Mouse (Mus musculus): ENCODE measurements at regions not wholly inside any gene's neighbourhood (a gene's known extent, or its start where the extent isn't known, plus 50 kb on each side); places are given as distances from the start of the nearest gene placed in this dataset.

- Histone ChIP-seq H3K9ac (ENCODE audit: low read depth, low read length) (no peak overlapping the region), H3K4me3 (ENCODE audit: low read depth, low read length) (no peak overlapping the region), H3K4me1 (replicated peaks; ENCODE audit: control insufficient read depth, insufficient read depth, low read length) (no peaks in the 10 kb centered on the region), H3K9me3 (ENCODE audit: control insufficient read depth) (no peaks in the 10 kb centered on the region), H3K27ac (ENCODE audit: low read depth, low read length) (no peak overlapping the region), H3K36me3 (ENCODE audit: control insufficient read depth, insufficient read depth) (no peaks in the 10 kb centered on the region), H3K27me3 (replicated peaks; ENCODE audit: control insufficient read depth, insufficient read depth, low read length) (no peaks in the 10 kb centered on the region), H3K4me2 (replicated peaks; ENCODE audit: low read depth) (no peak overlapping the region)
- no peak for TF ChIP-seq CTCF (IDR thresholded peaks at IDR 0.05; ENCODE audit: low read depth)
- WGBS, result 60% methylated on average over 13 of the region's 13 CpGs
- no peak for ATAC-seq
These were observed 159.4 kb downstream of the Rap2a start for GRCm38 (mm10) chr14:120637486-120638125.

- no peak for ATAC-seq
- no peaks in the 10 kb centered on the region for H3K36me3 ChIP-seq (ENCODE audit: control insufficient read depth, insufficient read depth)
- no peaks in the 10 kb centered on the region for H3K9me3 ChIP-seq (ENCODE audit: control insufficient read depth)
- no peaks in the 10 kb centered on the region for H3K27me3 ChIP-seq (replicated peaks; ENCODE audit: control insufficient read depth, insufficient read depth, low read length)
- TF ChIP-seq CTCF (IDR thresholded peaks at IDR 0.05; ENCODE audit: low read depth), result no peak
- H3K9ac ChIP-seq (ENCODE audit: low read depth, low read length), result no peak overlapping the region
- 93% methylated on average over 5 of the region's 5 CpGs for WGBS
- no peak overlapping the region for H3K4me3 ChIP-seq (ENCODE audit: low read depth, low read length)
- H3K4me2 ChIP-seq (replicated peaks; ENCODE audit: low read depth), result no peak overlapping the region
- H3K4me1 ChIP-seq (replicated peaks; ENCODE audit: control insufficient read depth, insufficient read depth, low read length), result no peaks in the 10 kb centered on the region
- H3K27ac ChIP-seq (ENCODE audit: low read depth, low read length), result no peak overlapping the region
These were observed 164.3 kb downstream of the Rap2a start for GRCm38 (mm10) chr14:120642591-120642990.

- Histone ChIP-seq H3K36me3 (ENCODE audit: control insufficient read depth, insufficient read depth) (no peaks in the 10 kb centered on the region), H3K4me1 (replicated peaks; ENCODE audit: control insufficient read depth, insufficient read depth, low read length) (no peaks in the 10 kb centered on the region), H3K27ac (ENCODE audit: low read depth, low read length) (no peak overlapping the region), H3K27me3 (replicated peaks; ENCODE audit: control insufficient read depth, insufficient read depth, low read length) (no peaks in the 10 kb centered on the region), H3K4me2 (replicated peaks; ENCODE audit: low read depth) (no peak overlapping the region), H3K4me3 (ENCODE audit: low read depth, low read length) (no peak overlapping the region), H3K9ac (ENCODE audit: low read depth, low read length) (no peak overlapping the region), H3K9me3 (ENCODE audit: control insufficient read depth) (no peaks in the 10 kb centered on the region)
- ATAC-seq, result no peak
- TF ChIP-seq CTCF (IDR thresholded peaks at IDR 0.05; ENCODE audit: low read depth), result no peak
- WGBS, result 90% methylated on average over 7 of the region's 7 CpGs
These were observed 173.8 kb downstream of the Rap2a start for GRCm38 (mm10) chr14:120652034-120652433.

- ATAC-seq, result no peak
- TF ChIP-seq CTCF (IDR thresholded peaks at IDR 0.05; ENCODE audit: low read depth), result peak; percentile 82
- WGBS, result 42% methylated on average over 6 of the region's 6 CpGs
- no peaks in the 10 kb centered on the region for H3K27me3 ChIP-seq (replicated peaks; ENCODE audit: control insufficient read depth, insufficient read depth, low read length)
- no peaks in the 10 kb centered on the region for H3K4me1 ChIP-seq (replicated peaks; ENCODE audit: control insufficient read depth, insufficient read depth, low read length)
- no peaks in the 10 kb centered on the region for H3K9me3 ChIP-seq (ENCODE audit: control insufficient read depth)
- H3K4me3 ChIP-seq (ENCODE audit: low read depth, low read length), result no peak overlapping the region
- H3K36me3 ChIP-seq (ENCODE audit: control insufficient read depth, insufficient read depth), result no peaks in the 10 kb centered on the region
- H3K27ac ChIP-seq (ENCODE audit: low read depth, low read length), result no peak overlapping the region
- no peak overlapping the region for H3K9ac ChIP-seq (ENCODE audit: low read depth, low read length)
- H3K4me2 ChIP-seq (replicated peaks; ENCODE audit: low read depth), result no peak overlapping the region
These were observed 182.1 kb downstream of the Rap2a start for GRCm38 (mm10) chr14:120660321-120660781.

GRCm38 (mm10) chr14:120661111-120661510 lies 182.9 kb downstream of the Rap2a start:
- no peak for ATAC-seq
- 68% methylated on average over 5 of the region's 5 CpGs for WGBS
- Histone ChIP-seq H3K9ac (ENCODE audit: low read depth, low read length) (no peak overlapping the region), H3K36me3 (ENCODE audit: control insufficient read depth, insufficient read depth) (no peaks in the 10 kb centered on the region), H3K27ac (ENCODE audit: low read depth, low read length) (no peak overlapping the region), H3K4me2 (replicated peaks; ENCODE audit: low read depth) (no peak overlapping the region), H3K4me1 (replicated peaks; ENCODE audit: control insufficient read depth, insufficient read depth, low read length) (no peaks in the 10 kb centered on the region), H3K4me3 (ENCODE audit: low read depth, low read length) (no peak overlapping the region), H3K9me3 (ENCODE audit: control insufficient read depth) (no peaks in the 10 kb centered on the region), H3K27me3 (replicated peaks; ENCODE audit: control insufficient read depth, insufficient read depth, low read length) (no peaks in the 10 kb centered on the region)
- no peak for TF ChIP-seq CTCF (IDR thresholded peaks at IDR 0.05; ENCODE audit: low read depth)

GRCm38 (mm10) chr14:120669665-120670064 lies 191.4 kb downstream of the Rap2a start:
- no peaks in the 10 kb centered on the region for H3K9me3 ChIP-seq (ENCODE audit: control insufficient read depth)
- no peak for ATAC-seq
- H3K36me3 ChIP-seq (ENCODE audit: control insufficient read depth, insufficient read depth), result no peaks in the 10 kb centered on the region
- no peak overlapping the region for H3K4me2 ChIP-seq (replicated peaks; ENCODE audit: low read depth)
- 77% methylated on average over 5 of the region's 5 CpGs for WGBS
- H3K4me3 ChIP-seq (ENCODE audit: low read depth, low read length), result no peak overlapping the region
- no peaks in the 10 kb centered on the region for H3K27me3 ChIP-seq (replicated peaks; ENCODE audit: control insufficient read depth, insufficient read depth, low read length)
- no peak for TF ChIP-seq CTCF (IDR thresholded peaks at IDR 0.05; ENCODE audit: low read depth)
- H3K27ac ChIP-seq (ENCODE audit: low read depth, low read length), result no peak overlapping the region
- no peaks in the 10 kb centered on the region for H3K4me1 ChIP-seq (replicated peaks; ENCODE audit: control insufficient read depth, insufficient read depth, low read length)
- H3K9ac ChIP-seq (ENCODE audit: low read depth, low read length), result no peak overlapping the region
